Mouse (Mus musculus) liver, embryonic 14.5 days (tissue): Measurements from ENCODE around the gene Hpcal1. TPM values are rescaled to one million over a fixed set of nuclear protein-coding genes. Genes with fewer than 3 reads are reported as not detected.
A peak's percentile ranks its signal among the peaks of the same experiment; 100 is the strongest.

Source experiments
- ATAC-seq: fragments of 200-750 bp; cut with Nextera tagmentation; 2 replicates; pipeline ENCODE4 v1.8.0; 2017; ENCODE audit warnings: moderate number of reproducible peaks, mild to moderate bottlenecking, moderate library complexity; ENCODE audit not compliant: insufficient read depth
- DNase-seq, 3 experiments: peaks; one replicate each; pipeline ENCODE4 v3.0.0-alpha.2; 2012 to 2013; ENCODE audit warnings: low read depth in 3 of 3, low spot score in 3 of 3
- H3K27ac ChIP-seq: fragments of 300-500 bp; sonication (generic); 2 replicates; pipeline ENCODE4 v1.5.1; 2014; ENCODE audit warnings: moderate library complexity, mild to moderate bottlenecking, control low read depth, inconsistent platforms
- H3K27me3 ChIP-seq: fragments of 300-500 bp; sonication (generic); 2 replicates; pipeline ENCODE4 v1.6.1; 2014; ENCODE audit warnings: mild to moderate bottlenecking, low read length, moderate library complexity; ENCODE audit not compliant: control insufficient read depth, insufficient read depth
- H3K36me3 ChIP-seq: fragments of 300-500 bp; sonication (generic); replicated peaks from 2 replicates; pipeline ENCODE4 v1.6.1; 2014; ENCODE audit warnings: low read depth; ENCODE audit not compliant: control insufficient read depth, insufficient read depth
- H3K4me1 ChIP-seq, 2 experiments: fragments of 200-500 bp in 1 of 2; fragments of 300-500 bp in 1 of 2; sonication (generic) in 1 of 2; replicated peaks; 2 replicates each; pipeline ENCODE4 v1.6.1; 2012 to 2014; ENCODE audit warnings: antibody characterized with exemption in 1 of 2, inconsistent platforms in 1 of 2, low read length in 1 of 2; ENCODE audit not compliant: control insufficient read depth in 2 of 2, insufficient read depth in 2 of 2
- H3K4me2 ChIP-seq: fragments of 300-500 bp; sonication (generic); 2 replicates; pipeline ENCODE4 v1.6.1; 2014; ENCODE audit warnings: low read depth, mild to moderate bottlenecking, control low read depth, moderate library complexity
- H3K4me3 ChIP-seq, 2 experiments: fragments of 200-500 bp in 1 of 2; fragments of 300-500 bp in 1 of 2; sonication (generic) in 1 of 2; 2 replicates each; pipeline ENCODE4 v1.5.1; 2012 to 2014; ENCODE audit warnings: low read depth in 2 of 2, low read length in 2 of 2, mild to moderate bottlenecking in 2 of 2, control low read depth in 1 of 2, inconsistent platforms in 1 of 2, moderate library complexity in 1 of 2; ENCODE audit not compliant: insufficient read depth in 1 of 2
- H3K9ac ChIP-seq: fragments of 300-500 bp; sonication (generic); replicated peaks from 2 replicates; pipeline ENCODE4 v1.6.1; 2014; ENCODE audit warnings: mild to moderate bottlenecking, control low read depth, moderate library complexity
- H3K9me3 ChIP-seq: fragments of 300-500 bp; sonication (generic); 2 replicates; pipeline ENCODE4 v1.6.1; 2016; ENCODE audit warnings: low read length, mixed read lengths; ENCODE audit not compliant: control insufficient read depth
- CTCF ChIP-seq: IDR thresholded peaks from 2 replicates; pipeline ENCODE4 v1.5.1; 2016; ENCODE audit warnings: antibody characterized with exemption, low read depth, control low read depth
- EP300 ChIP-seq: IDR thresholded peaks from 2 replicates; pipeline ENCODE4 v1.6.1; 2016; ENCODE audit warnings: antibody characterized with exemption, low read depth
- WGBS: fragments of 180-500 bp; shearing (Covaris S2); extraction: QIAGEN DNeasy Blood & Tissue Kit; methylation state at CpG from one replicate; pipeline ENCODE4 v1.1.7; 2014; ENCODE audit not compliant: insufficient replicate concordance; 5-methylcytosine and 5-hydroxymethylcytosine counted together
- polyA plus RNA-seq, 2 experiments: library from polyadenylated mRNA; depleted of rRNA in 1 of 2; stranded (reverse) in 1 of 2; unstranded in 1 of 2; fragments of >200 nt; fragmentation: Nextera tagmentation in 1 of 2; extraction: Ambion mirVana in 1 of 2; gene quantifications; 2 replicates each; pipeline versions ENCODE4 v1.2.1 to v1.2.3; 2012 to 2014

The Hpcal1 gene
- polyA plus RNA-seq (2012; rRNA removed) (16.2 and 16.6 TPM in 2 replicates), polyA plus RNA-seq (2014; fragmentation: Nextera tagmentation; extraction: Ambion mirVana) (13.6 and 14.7 TPM in 2 replicates)

DNA sequence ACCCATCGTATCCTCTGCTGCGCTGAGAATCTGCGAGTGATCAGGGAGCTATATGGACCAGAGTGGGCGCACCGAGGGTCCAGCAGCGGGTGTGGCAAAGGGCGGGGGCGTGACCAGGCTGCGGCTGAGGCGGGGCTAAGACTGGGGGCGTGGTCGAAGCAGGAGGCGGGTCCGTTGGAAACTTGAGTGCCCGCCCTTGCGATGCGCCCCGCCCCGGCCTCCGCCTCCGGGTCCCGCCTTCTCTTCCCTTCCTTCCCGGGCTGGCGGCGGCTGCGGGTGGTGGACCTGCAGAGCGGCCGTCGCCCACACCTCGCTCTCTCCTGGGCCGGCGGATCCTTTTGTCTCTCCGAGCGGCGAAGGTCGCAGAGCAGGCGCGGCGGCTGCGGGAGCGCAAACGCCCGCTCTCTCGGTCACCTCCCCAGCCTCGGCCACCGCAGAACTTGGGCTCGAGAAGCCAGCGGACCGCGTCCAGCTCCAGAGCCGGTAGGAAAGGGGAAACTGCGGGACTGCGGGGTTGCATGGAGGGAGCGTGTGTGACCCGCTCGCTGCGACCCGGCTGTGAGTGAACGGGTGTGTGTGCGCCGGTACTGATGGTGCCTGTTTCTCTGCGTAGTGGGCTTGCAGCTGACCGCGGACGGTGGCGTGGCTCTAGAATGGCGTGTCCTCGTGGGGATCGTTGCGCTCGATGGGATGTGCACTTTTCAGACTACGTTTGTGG lies at the start of gene Hpcal1:
Gene Hpcal1 (plus strand): TSS at position 293 of the 718 bp plus-strand sequence.
- no peaks in the 10 kb centered on the region for H3K36me3 ChIP-seq
- peak within 1 kb of the TSS; percentile 66 to 89 for H3K4me3 ChIP-seq
- no peaks in the 10 kb centered on the region for H3K9me3 ChIP-seq
- WGBS = under 1% methylated on average over 64 of the region's 72 CpGs
- ATAC-seq (peak; percentile 88), DNase-seq (peak; percentile 63 to 73 (median 67))
- H3K27me3 ChIP-seq = peaks cover 14% of the 10 kb centered on the region
- no peak within 1 kb of the TSS for H3K27ac ChIP-seq
- TF ChIP-seq EP300 (no peak), CTCF (no peak)
- H3K9ac ChIP-seq = peak within 1 kb of the TSS; percentile 41
- peaks cover 0 to 10% of the 10 kb centered on the region in 2 experiments; a peak in 2 of 4 replicates for H3K4me1 ChIP-seq
- H3K4me2 ChIP-seq = peak within 1 kb of the TSS; percentile 89

GRCm38 (mm10) chr12:17641269-17641668 lies 49.4 kb upstream of the Hpcal1 start:
- whole genome bisulfite sequencing = 43% methylated on average over 4 of the region's 4 CpGs
- DNase-seq (no peak), ATAC-seq (no peak)
- Histone ChIP-seq H3K36me3 (no peaks in the 10 kb centered on the region), H3K4me3 (no peak overlapping the region), H3K9ac (no peak overlapping the region), H3K9me3 (no peaks in the 10 kb centered on the region), H3K27ac (no peak overlapping the region), H3K4me1 (no peaks in the 10 kb centered on the region), H3K4me2 (no peak overlapping the region), H3K27me3 (no peaks in the 10 kb centered on the region)
- TF ChIP-seq EP300 (no peak), CTCF (no peak)

DNA sequence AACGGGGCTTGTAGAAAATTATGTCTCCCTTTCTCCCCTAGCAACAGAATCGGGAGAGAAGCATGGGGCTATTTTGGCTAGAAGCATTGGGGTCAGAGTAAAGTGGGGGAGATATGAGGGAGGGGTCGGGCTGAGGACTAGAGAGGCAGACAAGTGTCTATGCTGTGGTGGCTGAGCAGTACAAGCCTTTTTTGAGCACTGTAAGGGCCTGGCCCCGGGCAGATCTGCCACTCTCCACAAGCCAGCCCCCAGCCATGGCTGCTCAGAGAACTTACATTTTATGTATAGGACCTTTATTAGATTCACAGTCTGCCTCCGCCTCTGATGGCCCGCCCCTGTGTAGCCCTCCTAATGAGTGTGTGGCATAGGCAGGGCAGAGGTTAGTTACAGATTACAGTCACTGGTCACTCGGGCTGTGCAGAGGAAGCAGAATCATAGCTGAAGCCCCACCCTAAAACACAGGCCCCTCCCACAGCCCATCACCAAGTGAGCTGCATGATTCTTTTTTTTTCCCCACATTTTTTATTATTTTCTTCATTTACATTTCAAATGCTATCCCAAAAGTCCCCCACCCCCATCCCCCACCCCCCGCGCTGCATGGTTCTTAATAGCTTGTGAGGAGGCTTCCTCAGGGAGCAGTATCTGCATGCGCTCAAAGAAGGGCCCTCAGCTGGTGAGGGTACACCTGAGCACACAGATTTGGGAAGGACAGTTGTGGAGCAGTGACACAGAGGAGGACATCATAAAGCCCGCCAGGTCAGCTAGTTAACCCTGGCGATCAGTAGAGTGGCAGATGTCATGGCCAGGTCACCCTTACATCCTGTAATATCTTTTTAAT lies 46.1 kb upstream of the Hpcal1 start:
- TF ChIP-seq CTCF (no peak), EP300 (no peak)
- Histone ChIP-seq H3K36me3 (no peaks in the 10 kb centered on the region), H3K27me3 (no peaks in the 10 kb centered on the region), H3K9ac (no peak overlapping the region), H3K4me2 (no peak overlapping the region), H3K4me3 (no peak overlapping the region), H3K27ac (no peak overlapping the region), H3K9me3 (no peaks in the 10 kb centered on the region), H3K4me1 (no peaks in the 10 kb centered on the region)
- ATAC-seq (no peak), DNase-seq (no peak)
- 59% methylated on average over 12 of the region's 12 CpGs for WGBS

DNA sequence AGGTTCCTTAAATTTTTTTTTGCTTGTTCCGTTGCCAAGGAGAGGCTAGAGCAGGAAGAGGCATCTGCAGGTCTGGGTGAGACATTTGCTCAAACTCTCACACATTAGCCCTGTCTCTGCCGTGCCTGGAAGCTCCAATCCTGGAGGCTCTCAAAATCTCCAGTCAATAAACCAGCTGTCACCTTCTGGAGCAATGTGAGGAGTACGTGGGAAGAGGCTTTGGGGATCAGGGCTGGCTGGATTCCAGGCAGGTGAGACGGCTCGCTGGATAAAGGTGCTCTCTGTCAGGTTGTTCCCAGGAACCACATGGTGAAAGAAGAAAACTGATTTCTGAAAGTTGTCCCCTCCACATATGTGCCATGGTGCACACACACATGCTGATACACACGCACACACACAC lies 44.2 kb upstream of the Hpcal1 start:
- ATAC-seq (no peak), DNase-seq (no peak)
- Histone ChIP-seq H3K36me3 (no peaks in the 10 kb centered on the region), H3K27me3 (no peaks in the 10 kb centered on the region), H3K4me1 (no peaks in the 10 kb centered on the region), H3K4me2 (no peak overlapping the region), H3K9me3 (no peaks in the 10 kb centered on the region), H3K9ac (no peak overlapping the region), H3K27ac (no peak overlapping the region), H3K4me3 (no peak overlapping the region)
- WGBS = 45% methylated on average over 6 of the region's 6 CpGs
- TF ChIP-seq CTCF (no peak), EP300 (no peak)
